Mouse (Mus musculus) neutrophil, adult 65 days (primary cell): ENCODE measurements around the gene Skint8. TPM values are rescaled to one million over a fixed set of nuclear protein-coding genes. Genes with fewer than 3 reads are reported as not detected.

ENCODE experiments used
- total RNA-seq: library from RNA; stranded (reverse); gene quantifications from 2 replicates; pipeline ENCODE4 v1.2.4, GENCODE M21; 2023

The Skint8 gene
- total RNA-seq: not detected in 2 replicates

GRCm38 (mm10) chr4:111919092-111919491 lies at the start of gene Skint8:
TSS of gene Skint8 (plus strand) at chr4:111919392.

GRCm38 (mm10) chr4:111902775-111903174 lies 16.4 kb upstream of the Skint8 start, which contains the start of gene Slc5a9:
TSS of gene Slc5a9 (minus strand) at chr4:111902918.

GRCm38 (mm10) chr4:111972623-111973022 lies 53.4 kb downstream of the Skint8 start, which contains the start of gene Skint7:
TSS of gene Skint7 (plus strand) at chr4:111972923.

Other genes with a start within 250 kb of the Skint8 start
- gene Spata6, start 199.4 kb upstream of the Skint8 start, total RNA-seq: 9.8 and 10.2 TPM in 2 replicates
- not detected in 2 replicates for gene Slc5a9, start 16.5 kb upstream of the Skint8 start, total RNA-seq
- gene Skint7, start 53.5 kb downstream of the Skint8 start, total RNA-seq: not detected in 2 replicates
- gene Skint1, start 86.9 kb downstream of the Skint8 start, total RNA-seq: not detected in 2 replicates
- gene Skint4, start 152.6 kb downstream of the Skint8 start, total RNA-seq: not detected in 2 replicates